Mouse (Mus musculus): ENCODE measurements around the gene Anxa6.

GRCm38 (mm10) chr11:54940056-54940455, 93.2 kb downstream of the Anxa6 start:
- TF ChIP-seq CTCF (IDR thresholded peaks at IDR 0.05; ENCODE audit: borderline replicate concordance, extremely low read depth, insufficient read depth, insufficient read length) (no peak), POLR2A (IDR thresholded peaks at IDR 0.05; ENCODE audit: borderline replicate concordance, extremely low read depth, insufficient read depth, insufficient read length, poor library complexity, severe bottlenecking) (no peak)
